Mouse (Mus musculus) layer of hippocampus, adult 11-12 months (tissue): Measurements from ENCODE around the gene N4bp2l2.

Experiments used
- DNase-seq: peaks from one replicate; pipeline ENCODE4 v3.0.0; 2022; ENCODE audit warnings: low spot score

The N4bp2l2 gene

DNA sequence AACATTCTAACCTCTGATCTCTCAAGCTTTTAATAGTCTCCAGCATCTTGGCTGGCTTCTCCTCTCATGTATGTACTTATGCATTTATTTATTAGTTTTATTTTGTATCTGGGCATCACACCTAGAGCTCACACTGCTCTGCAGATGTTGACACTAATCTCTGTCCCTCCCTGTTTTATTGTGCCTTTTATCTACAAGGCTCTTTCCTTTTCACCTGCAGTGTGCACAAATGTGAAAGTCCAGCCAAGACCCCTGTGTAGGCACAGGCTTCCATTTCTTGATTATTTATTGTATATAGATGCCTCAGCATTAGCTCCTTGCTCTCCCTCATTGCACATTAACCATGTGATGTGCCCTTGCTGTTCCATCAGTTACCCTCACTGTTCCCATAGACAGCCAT, 104.6 kb downstream of the N4bp2l2 start:
- DNase-seq, result no peak

DNA sequence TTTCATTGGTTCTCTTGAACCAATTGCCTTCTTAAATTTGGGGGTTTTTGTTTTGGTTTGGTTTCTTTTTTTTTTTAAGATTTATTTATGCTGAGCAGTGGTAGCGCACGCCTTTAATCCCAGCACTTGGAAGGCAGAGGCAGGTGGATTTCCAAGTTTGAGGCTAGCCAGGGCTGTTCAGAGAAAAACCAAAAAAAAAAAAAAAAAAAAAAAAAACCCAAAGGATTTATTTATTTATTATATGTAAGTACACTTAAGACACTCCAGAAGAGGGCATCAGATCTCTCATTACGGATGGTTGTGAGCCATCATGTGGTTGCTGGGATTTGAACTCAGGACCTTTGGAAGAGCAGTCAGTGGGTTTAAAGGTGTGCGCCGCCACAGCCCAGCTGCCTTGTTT, 105.1 kb downstream of the N4bp2l2 start:
- DNase-seq, result no peak

DNA sequence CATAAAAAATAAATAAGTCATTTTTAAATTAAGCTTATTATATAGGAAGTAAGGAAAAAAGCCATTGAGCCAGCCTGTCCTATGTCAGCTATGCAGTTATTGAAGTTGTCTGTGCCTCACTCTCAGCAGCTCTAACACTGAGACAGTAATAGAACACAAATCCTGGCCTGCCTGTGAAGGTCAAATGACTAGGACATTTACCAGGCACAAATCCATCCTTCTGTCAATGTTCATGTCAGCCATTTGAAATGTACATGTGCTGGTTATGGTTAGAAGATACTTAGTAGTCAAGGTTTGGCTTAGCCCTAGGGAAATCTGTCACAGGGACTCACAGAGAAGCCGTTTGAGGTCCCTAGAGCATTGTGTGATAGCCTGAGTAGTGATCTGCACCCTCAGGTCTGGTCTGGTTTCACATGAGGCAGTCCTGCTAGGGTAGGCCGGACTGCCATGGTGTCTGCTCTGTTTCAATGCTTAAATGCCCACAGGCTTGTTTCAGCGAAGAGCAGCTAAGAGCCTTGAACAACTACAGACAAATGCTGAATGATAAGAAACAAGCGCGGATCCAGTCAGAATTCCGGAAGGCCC, 106.4 kb downstream of the N4bp2l2 start:
- DNase-seq, result no peak
